Mouse (Mus musculus): ENCODE results near the gene Gm27029. TPM values are rescaled to one million over a fixed set of nuclear protein-coding genes. Genes with fewer than 3 reads are reported as not detected.

Gm27029 gene
- polyA plus RNA-seq, 1 experiment from 2014 or later, result 11.5 TPM

DNA sequence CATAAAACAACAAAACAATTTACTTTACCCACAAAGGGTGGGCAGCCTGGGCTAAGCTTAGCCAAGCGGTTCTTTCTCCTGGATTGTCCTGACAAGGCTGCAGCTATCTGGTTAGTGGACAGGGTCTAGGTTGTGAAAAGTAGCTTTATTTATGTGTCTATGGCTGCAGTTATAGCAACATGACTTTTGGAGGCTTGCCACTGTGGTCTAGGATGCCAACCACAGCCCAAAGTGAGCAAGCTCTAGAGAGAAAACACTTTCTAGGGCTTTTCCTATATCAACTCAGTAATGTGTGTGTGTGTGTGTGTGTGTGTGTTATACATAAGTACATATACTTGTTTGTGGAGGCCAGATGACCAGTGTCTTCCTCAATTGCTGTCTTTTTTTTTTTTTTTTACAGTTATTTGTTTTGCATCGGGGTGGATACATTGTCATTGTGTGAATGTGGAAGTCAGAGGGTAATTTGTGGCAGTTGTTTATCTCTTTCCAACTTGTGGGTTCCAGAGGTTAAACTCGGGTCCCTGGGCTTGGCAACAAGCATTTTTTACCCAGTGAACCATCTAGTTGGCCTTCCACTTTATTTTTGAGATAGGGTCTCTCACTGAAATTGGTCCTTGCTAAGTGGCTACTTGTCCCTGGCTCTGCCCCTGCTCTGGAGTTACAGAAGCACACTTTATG is 67.0 kb downstream of the Gm27029 start:
- Histone ChIP-seq H3K9ac (ENCODE audit: low read length) (no peak overlapping the region), H3K4me3 (ENCODE audit: low read depth, low read length) (no peak overlapping the region), H3K9me3 (ENCODE audit: control insufficient read depth, low read length) (no peaks in the 10 kb centered on the region), H3K4me1 (ENCODE audit: control insufficient read depth, insufficient read depth, low read length) (no peaks in the 10 kb centered on the region), H3K4me2 (ENCODE audit: low read depth, severe bottlenecking) (no peak overlapping the region), H3K27ac (replicated peaks; ENCODE audit: low read depth, low read length) (no peak overlapping the region), H3K27me3 (ENCODE audit: control insufficient read depth, insufficient read depth, low read length) (no peaks in the 10 kb centered on the region), H3K36me3 (ENCODE audit: control insufficient read depth, insufficient read depth, low read length) (no peaks in the 10 kb centered on the region)
- DNase-seq (ENCODE audit: low spot score), result no peak
- 76% methylated on average over 3 of the region's 3 CpGs for WGBS
- no peak for ATAC-seq (ENCODE audit: insufficient number of reproducible peaks, low FRiP score, low TSS enrichment, low read depth)

Small RNAs within 50 kb of the gene (microRNA-seq; reads per million reads assigned to microRNA genes)
- not detected for gene Mir6929

Other genes starting within 250 kb of the Gm27029 start
- gene Ccr10, start 249.4 kb downstream of the Gm27029 start, polyA plus RNA-seq (2014; fragmentation: Nextera tagmentation; extraction: Ambion mirVana), result 0.13 TPM in 1 of 2 replicates, not detected in the other
- 12.7 and 13.4 TPM in 2 replicates for gene Ezh1, start 198.3 kb downstream of the Gm27029 start, polyA plus RNA-seq (2014; fragmentation: Nextera tagmentation; extraction: Ambion mirVana)
- gene Ramp2, start 178.8 kb downstream of the Gm27029 start, polyA plus RNA-seq (2014; fragmentation: Nextera tagmentation; extraction: Ambion mirVana), result 60.4 and 67.2 TPM in 2 replicates
- gene Vps25, start 171.1 kb downstream of the Gm27029 start, polyA plus RNA-seq (2014; fragmentation: Nextera tagmentation; extraction: Ambion mirVana), result 111 and 120 TPM in 2 replicates
- 7.0 and 8.1 TPM in 2 replicates for gene Wnk4, start 164.2 kb downstream of the Gm27029 start, polyA plus RNA-seq (2014; fragmentation: Nextera tagmentation; extraction: Ambion mirVana)
- 1.3 and 1.8 TPM in 2 replicates for gene Cntd1, start 145.8 kb downstream of the Gm27029 start, polyA plus RNA-seq (2014; fragmentation: Nextera tagmentation; extraction: Ambion mirVana)
- 191 and 204 TPM in 2 replicates for gene Coa3, start 145.7 kb downstream of the Gm27029 start, polyA plus RNA-seq (2014; fragmentation: Nextera tagmentation; extraction: Ambion mirVana)
- gene Becn1, start 122.5 kb downstream of the Gm27029 start, polyA plus RNA-seq (2014; fragmentation: Nextera tagmentation; extraction: Ambion mirVana), result 135 and 139 TPM in 2 replicates
- 158 and 164 TPM in 2 replicates for gene Psme3, start 108.6 kb downstream of the Gm27029 start, polyA plus RNA-seq (2014; fragmentation: Nextera tagmentation; extraction: Ambion mirVana)
- gene Aoc2, start 99.7 kb downstream of the Gm27029 start, polyA plus RNA-seq (2014; fragmentation: Nextera tagmentation; extraction: Ambion mirVana), result 1.5 and 1.9 TPM in 2 replicates
- gene Aoc3, start 94.2 kb downstream of the Gm27029 start, polyA plus RNA-seq (2014; fragmentation: Nextera tagmentation; extraction: Ambion mirVana), result not detected in 2 replicates
- gene G6pc, start 57.2 kb downstream of the Gm27029 start, polyA plus RNA-seq (2014; fragmentation: Nextera tagmentation; extraction: Ambion mirVana), result not detected in 2 replicates
- gene Aarsd1, start 7.2 kb downstream of the Gm27029 start, polyA plus RNA-seq (2014; fragmentation: Nextera tagmentation; extraction: Ambion mirVana), result 89.0 and 91.6 TPM in 2 replicates
- gene Rundc1, start 289 bp upstream of the Gm27029 start, polyA plus RNA-seq (2014; fragmentation: Nextera tagmentation; extraction: Ambion mirVana), result 13.3 and 14.4 TPM in 2 replicates
- gene Ptges3l, start 537 bp upstream of the Gm27029 start, polyA plus RNA-seq (2014; fragmentation: Nextera tagmentation; extraction: Ambion mirVana), result 4.3 and 4.5 TPM in 2 replicates
- 459 and 489 TPM in 2 replicates for gene Rpl27, start 17.5 kb upstream of the Gm27029 start, polyA plus RNA-seq (2014; fragmentation: Nextera tagmentation; extraction: Ambion mirVana)
- gene Ifi35, start 23.6 kb upstream of the Gm27029 start, polyA plus RNA-seq (2014; fragmentation: Nextera tagmentation; extraction: Ambion mirVana), result 3.3 and 3.4 TPM in 2 replicates
- 4.7 and 4.8 TPM in 2 replicates for gene Rnd2, start 40.2 kb upstream of the Gm27029 start, polyA plus RNA-seq (2014; fragmentation: Nextera tagmentation; extraction: Ambion mirVana)
- 17.7 and 19.3 TPM in 2 replicates for gene Vat1, start 41.4 kb upstream of the Gm27029 start, polyA plus RNA-seq (2014; fragmentation: Nextera tagmentation; extraction: Ambion mirVana)
- gene Brca1, start 127.2 kb upstream of the Gm27029 start, polyA plus RNA-seq (2014; fragmentation: Nextera tagmentation; extraction: Ambion mirVana), result 23.2 and 23.3 TPM in 2 replicates
- 64.1 and 69.6 TPM in 2 replicates for gene Nbr1, start 127.4 kb upstream of the Gm27029 start, polyA plus RNA-seq (2014; fragmentation: Nextera tagmentation; extraction: Ambion mirVana)
- 0.67 and 1.3 TPM in 2 replicates for gene Tmem106a, start 157.4 kb upstream of the Gm27029 start, polyA plus RNA-seq (2014; fragmentation: Nextera tagmentation; extraction: Ambion mirVana)
- gene Gm11634, start 174.5 kb upstream of the Gm27029 start, polyA plus RNA-seq (2014; fragmentation: Nextera tagmentation; extraction: Ambion mirVana), result not detected in 2 replicates
- 30.0 and 31.0 TPM in 2 replicates for gene Rdm1, start 202.4 kb upstream of the Gm27029 start, polyA plus RNA-seq (2014; fragmentation: Nextera tagmentation; extraction: Ambion mirVana)
- gene Arl4d, start 240.7 kb upstream of the Gm27029 start, polyA plus RNA-seq (2014; fragmentation: Nextera tagmentation; extraction: Ambion mirVana), result 1.7 TPM in 2 replicates